Mouse (Mus musculus) thymus, adult 2 months (tissue): ENCODE measurements at regions not wholly inside any gene's neighbourhood (a gene's known extent, or its start where the extent isn't known, plus 50 kb on each side); places are given as distances from the start of the nearest gene placed in this dataset.

Source experiments
- DNase-seq: peaks from one replicate; pipeline ENCODE4 v3.0.0; 2021
- H3K27ac ChIP-seq: fragments of 200-500 bp; 2 replicates; pipeline ENCODE4 v1.5.1; 2012; ENCODE audit warnings: low read length, control low read depth; ENCODE audit not compliant: control insufficient read depth, insufficient read depth
- H3K27me3 ChIP-seq: fragments of 200-500 bp; 2 replicates; pipeline ENCODE4 v1.6.1; 2012; ENCODE audit warnings: mild to moderate bottlenecking, low read length, moderate library complexity, mixed read lengths; ENCODE audit not compliant: control insufficient read depth, insufficient read depth
- H3K36me3 ChIP-seq: fragments of 200-500 bp; 2 replicates; pipeline ENCODE4 v1.6.1; 2012; ENCODE audit warnings: mild to moderate bottlenecking, low read length, moderate library complexity; ENCODE audit not compliant: control insufficient read depth, insufficient read depth
- H3K4me1 ChIP-seq: fragments of 200-500 bp; replicated peaks from 2 replicates; pipeline ENCODE4 v1.6.1; 2012; ENCODE audit warnings: low read length; ENCODE audit not compliant: control insufficient read depth, insufficient read depth
- H3K4me3 ChIP-seq: fragments of 200-500 bp; 2 replicates; pipeline ENCODE4 v1.5.1; 2012; ENCODE audit warnings: mild to moderate bottlenecking, low read length, control low read depth, moderate library complexity; ENCODE audit not compliant: control insufficient read depth, insufficient read depth
- CTCF ChIP-seq: fragments of 200-500 bp; IDR thresholded peaks from 2 replicates; pipeline ENCODE4 v1.5.1; 2012; ENCODE audit warnings: mild to moderate bottlenecking, control low read depth, low read length, moderate library complexity, borderline replicate concordance; ENCODE audit not compliant: control insufficient read depth, poor library complexity, insufficient read depth; ENCODE audit errors: extremely low read depth
- POLR2A ChIP-seq: fragments of 200-500 bp; IDR thresholded peaks from 2 replicates; pipeline ENCODE4 v1.6.1; 2012; ENCODE audit warnings: mild to moderate bottlenecking, low read length, control low read depth, moderate library complexity; ENCODE audit not compliant: control insufficient read depth, poor library complexity, insufficient read depth; ENCODE audit errors: extremely low read depth
- WGBS: fragments of 180-500 bp; shearing (Covaris S2); methylation state at CpG from one replicate; pipeline ENCODE4 v1.1.7; 2018; 5-methylcytosine and 5-hydroxymethylcytosine counted together

- TF ChIP-seq POLR2A = no peak
- TF ChIP-seq CTCF = no peak
- Histone ChIP-seq H3K4me3 (no peak overlapping the region), H3K4me1 (no peaks in the 10 kb centered on the region), H3K36me3 (no peaks in the 10 kb centered on the region), H3K27me3 (no peaks in the 10 kb centered on the region), H3K27ac (no peak overlapping the region)
- 85% methylated on average over 7 of the region's 7 CpGs for WGBS
- DNase-seq = no peak
These were observed 100.5 kb upstream of the Smim23 start for GRCm38 (mm10) chr11:32924932-32925331.

DNA sequence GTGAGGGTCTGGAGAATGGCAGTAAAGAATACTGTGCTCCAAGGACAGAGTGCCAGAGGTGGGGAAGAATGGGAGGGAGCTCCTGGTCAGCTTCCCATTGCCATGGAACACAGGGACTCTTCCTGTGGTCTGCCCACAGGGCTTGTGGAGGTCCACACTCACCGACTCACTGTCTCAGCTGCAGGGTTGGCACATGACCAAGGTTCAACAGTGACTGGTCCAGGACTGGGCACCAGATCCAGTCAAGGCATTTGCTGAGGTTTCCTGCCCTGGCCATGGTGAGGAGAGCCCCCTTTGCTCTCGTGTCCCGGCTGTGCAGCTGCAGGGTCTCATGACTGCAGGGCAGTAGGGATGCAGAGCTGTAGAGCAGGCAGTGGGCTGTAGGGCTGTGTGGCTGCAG, 88.7 kb upstream of the Smim23 start:
- Histone ChIP-seq H3K27ac (no peak overlapping the region), H3K36me3 (no peaks in the 10 kb centered on the region), H3K4me3 (no peak overlapping the region), H3K4me1 (no peaks in the 10 kb centered on the region), H3K27me3 (no peaks in the 10 kb centered on the region)
- TF ChIP-seq POLR2A (no peak), CTCF (no peak)
- DNase-seq = no peak
- WGBS = 81% methylated on average over 3 of the region's 3 CpGs

- Histone ChIP-seq H3K36me3 (no peaks in the 10 kb centered on the region), H3K27me3 (no peaks in the 10 kb centered on the region), H3K4me1 (no peaks in the 10 kb centered on the region), H3K4me3 (no peak overlapping the region), H3K27ac (no peak overlapping the region)
- TF ChIP-seq CTCF = no peak
- no peak for DNase-seq
- WGBS = 65% methylated on average over 4 of the region's 4 CpGs
These were observed 87.4 kb upstream of the Smim23 start for GRCm38 (mm10) chr11:32911791-32912190.

GRCm38 (mm10) chr11:32908723-32909411, 84.5 kb upstream of the Smim23 start:
- no peak for TF ChIP-seq POLR2A
- no peak for TF ChIP-seq CTCF
- Histone ChIP-seq H3K27ac (no peak overlapping the region), H3K27me3 (no peaks in the 10 kb centered on the region), H3K4me3 (no peak overlapping the region), H3K4me1 (no peaks in the 10 kb centered on the region), H3K36me3 (no peaks in the 10 kb centered on the region)
- no peak for DNase-seq
- WGBS = 89% methylated on average over 14 of the region's 14 CpGs

DNA sequence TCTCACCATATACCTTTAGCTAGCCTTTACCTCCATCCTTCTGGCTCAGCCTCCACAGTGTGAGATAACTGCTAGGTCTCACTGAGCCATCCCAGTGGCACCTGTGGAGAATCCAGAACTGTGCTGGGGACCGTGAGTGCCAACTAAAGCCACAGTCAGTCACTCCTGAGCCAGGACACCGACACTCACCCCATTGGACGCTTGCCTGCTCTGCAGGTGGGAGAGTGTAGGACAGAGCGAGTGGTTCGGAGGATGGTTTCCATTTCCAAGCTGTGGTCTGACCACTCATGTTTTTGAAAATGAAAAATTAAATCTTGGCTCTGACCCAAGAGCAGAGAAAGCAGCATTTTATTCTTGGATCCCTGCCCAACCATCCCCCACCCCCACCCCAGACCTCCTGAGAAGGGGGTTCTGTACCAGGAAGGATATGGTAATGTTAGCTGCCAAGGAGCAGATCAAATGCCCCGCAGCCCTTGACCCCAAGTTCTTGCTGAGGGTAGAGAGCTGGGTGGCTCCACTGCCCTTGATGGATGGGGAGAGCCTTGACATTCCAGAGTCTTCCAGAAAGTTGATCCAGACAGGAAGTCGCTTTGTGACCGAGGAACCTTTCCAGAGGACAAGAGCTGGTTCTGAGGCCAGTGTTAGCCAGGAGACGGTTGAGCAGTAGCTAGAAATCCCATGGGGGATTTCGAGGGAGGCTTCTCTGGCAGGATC, 83.3 kb upstream of the Smim23 start:
- 70% methylated on average over 10 of the region's 10 CpGs for WGBS
- Histone ChIP-seq H3K27me3 (no peaks in the 10 kb centered on the region), H3K36me3 (no peaks in the 10 kb centered on the region), H3K4me1 (no peaks in the 10 kb centered on the region), H3K27ac (no peak overlapping the region), H3K4me3 (no peak overlapping the region)
- TF ChIP-seq CTCF (no peak), POLR2A (no peak)
- no peak for DNase-seq

DNA sequence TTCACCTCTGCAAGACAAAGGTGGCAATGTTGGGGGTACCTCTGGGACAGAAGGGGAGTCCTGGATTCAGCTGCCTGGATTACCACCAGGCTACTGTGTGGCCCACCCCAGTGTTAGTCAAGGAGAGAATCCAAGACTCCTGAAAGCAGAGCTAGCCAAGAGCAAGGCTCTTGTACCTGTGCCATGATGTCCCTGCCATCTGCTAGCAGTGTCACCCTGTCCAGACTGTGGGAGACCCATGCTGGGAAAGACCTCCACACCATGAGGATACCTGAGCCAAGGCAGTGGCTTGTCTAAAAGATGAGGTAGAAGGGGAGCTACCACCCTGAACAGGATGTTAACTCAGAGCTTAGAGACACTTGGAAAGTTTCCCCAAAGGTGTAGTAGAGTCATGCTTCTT, 79.6 kb upstream of the Smim23 start:
- no peaks in the 10 kb centered on the region for H3K27me3 ChIP-seq
- H3K36me3 ChIP-seq = no peaks in the 10 kb centered on the region
- H3K4me1 ChIP-seq = no peaks in the 10 kb centered on the region
- no peak for DNase-seq
- no peak overlapping the region for H3K4me3 ChIP-seq
- no peak overlapping the region for H3K27ac ChIP-seq
- no peak for TF ChIP-seq POLR2A
- no peak for TF ChIP-seq CTCF
